Mouse (Mus musculus) brain, adult 2 months (tissue): ENCODE results near the gene Arsj.

Experiments
- DNase-seq: peaks from one replicate; pipeline ENCODE4 v3.0.0; 2011; ENCODE audit warnings: low read depth, low spot score

Gene Arsj

GRCm38 (mm10) chr3:126363568-126364505, at the start of gene Arsj:
Arsj (plus strand) TSS chr3:126363684.
- peak; percentile 70 for DNase-seq

DNA sequence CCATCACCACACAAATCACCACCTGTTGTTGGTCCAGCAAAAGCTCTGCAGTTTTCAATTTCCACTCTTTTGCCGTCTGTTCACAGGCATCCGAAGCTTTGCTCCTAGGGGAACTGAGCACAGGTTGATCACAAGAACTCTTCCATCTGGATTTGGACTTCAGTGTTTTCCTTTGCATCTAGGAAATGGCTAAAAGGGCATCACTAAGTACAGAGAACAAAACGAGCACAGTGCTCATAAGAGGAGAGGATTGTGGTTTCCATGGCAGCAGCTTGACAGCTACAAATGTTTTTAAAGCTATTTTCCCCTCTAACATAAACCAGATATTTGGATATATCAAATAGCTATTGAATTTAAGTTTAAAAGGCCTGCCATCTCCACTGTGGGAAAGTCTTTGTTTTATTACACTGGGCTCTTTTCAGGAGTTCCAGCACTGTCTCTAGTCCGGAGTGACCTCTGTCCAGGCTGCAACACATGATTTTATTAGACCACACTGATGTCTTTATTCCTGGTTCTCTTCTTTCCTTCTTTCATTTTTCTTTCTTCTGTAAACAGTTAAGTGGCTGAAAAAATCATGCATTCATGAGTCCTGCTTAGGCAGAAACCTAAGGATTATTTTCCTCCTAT, 38.5 kb upstream of the Arsj start:
- peak; percentile 21 for DNase-seq

- DNase-seq: peak; percentile 4
These were observed 37.4 kb upstream of the Arsj start for GRCm38 (mm10) chr3:126325891-126326627.

GRCm38 (mm10) chr3:126326628-126327325, 36.7 kb upstream of the Arsj start:
- no peak for DNase-seq

- no peak for DNase-seq
These were observed 28.2 kb upstream of the Arsj start for GRCm38 (mm10) chr3:126335329-126335728.

GRCm38 (mm10) chr3:126344745-126345144, 18.7 kb upstream of the Arsj start:
- no peak for DNase-seq

GRCm38 (mm10) chr3:126359760-126360159, 3.7 kb upstream of the Arsj start:
- DNase-seq: no peak

DNA sequence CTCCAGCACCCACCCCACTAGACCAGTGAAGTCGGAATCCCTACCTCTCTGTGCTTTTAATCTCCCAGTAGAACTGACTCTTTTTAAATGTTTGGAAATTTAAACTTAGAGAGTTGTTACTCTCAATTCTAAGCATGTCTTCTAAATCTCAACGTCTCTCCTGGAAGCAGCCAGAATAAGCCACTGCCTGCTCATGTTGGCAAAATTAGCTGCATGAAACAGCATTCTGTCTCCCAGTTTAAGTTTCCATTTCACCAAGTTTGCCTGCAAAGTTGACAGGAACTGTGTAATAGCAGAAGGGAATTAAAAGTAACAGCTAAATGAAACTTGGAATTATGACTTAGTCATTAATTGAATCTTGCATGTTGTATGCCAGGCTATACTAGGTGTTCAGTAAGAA, 1.1 kb upstream of the Arsj start:
- peak; percentile 54 for DNase-seq

GRCm38 (mm10) chr3:126362931-126363525, 456 bp upstream of the Arsj start:
- DNase-seq: peak; percentile 70

DNA sequence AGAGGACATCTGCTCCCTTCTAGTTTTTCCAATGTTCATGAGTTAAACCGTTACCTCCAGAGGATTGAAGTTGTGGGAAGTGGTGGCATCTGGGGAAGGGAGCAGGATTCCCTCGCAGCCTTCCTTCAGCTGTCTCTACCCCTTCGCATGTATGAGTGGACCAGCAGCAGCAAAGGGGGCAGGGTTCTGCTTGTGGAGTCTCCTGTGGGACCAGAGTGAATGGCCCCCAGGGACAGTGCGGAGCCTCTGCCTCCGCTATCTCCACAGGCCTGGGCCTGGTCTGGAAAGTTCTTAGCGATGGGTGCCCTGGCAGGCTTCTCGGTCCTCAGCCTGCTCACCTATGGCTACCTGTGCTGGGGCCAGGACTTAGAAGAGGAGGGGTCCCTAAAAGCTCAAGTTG, 1.1 kb downstream of the Arsj start:
- DNase-seq: no peak

GRCm38 (mm10) chr3:126370571-126370970, 7.1 kb downstream of the Arsj start:
- DNase-seq: no peak

DNA sequence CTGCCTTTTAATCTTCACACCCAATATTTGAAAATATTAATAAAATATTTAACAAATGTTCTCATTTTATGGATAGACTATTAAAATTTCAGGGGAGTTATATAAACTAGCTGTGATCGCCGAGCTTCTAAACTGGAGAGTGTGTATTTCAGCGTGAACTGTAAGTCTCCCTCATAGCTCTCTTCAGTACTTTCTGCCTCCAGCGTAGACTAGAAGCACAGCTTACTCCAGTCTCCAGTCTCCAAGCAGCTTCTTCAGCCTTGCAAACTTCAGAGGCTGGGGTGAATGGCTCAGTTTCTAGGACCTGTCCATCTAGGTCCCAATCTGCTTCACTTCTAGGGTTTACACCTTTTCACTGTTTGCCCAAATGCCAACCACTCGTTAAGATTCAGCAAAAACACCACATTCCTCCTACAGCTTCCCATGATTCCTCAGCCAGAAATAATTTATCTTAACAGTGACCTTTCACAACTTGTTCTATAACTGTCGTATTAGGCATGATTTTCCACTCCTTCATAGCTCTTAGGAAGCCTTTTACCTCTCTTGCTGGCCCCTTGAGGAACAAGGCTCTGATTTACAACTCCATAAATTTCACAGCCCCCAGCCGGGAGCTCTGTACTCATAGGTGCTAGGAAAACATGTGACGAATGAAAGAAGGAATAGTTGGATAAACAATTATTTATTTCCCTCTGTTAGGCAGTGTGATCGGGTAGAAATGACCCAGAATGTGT, 9.5 kb downstream of the Arsj start:
- DNase-seq: no peak

- no peak for DNase-seq
These were observed 10.2 kb downstream of the Arsj start for GRCm38 (mm10) chr3:126373721-126374120.

DNA sequence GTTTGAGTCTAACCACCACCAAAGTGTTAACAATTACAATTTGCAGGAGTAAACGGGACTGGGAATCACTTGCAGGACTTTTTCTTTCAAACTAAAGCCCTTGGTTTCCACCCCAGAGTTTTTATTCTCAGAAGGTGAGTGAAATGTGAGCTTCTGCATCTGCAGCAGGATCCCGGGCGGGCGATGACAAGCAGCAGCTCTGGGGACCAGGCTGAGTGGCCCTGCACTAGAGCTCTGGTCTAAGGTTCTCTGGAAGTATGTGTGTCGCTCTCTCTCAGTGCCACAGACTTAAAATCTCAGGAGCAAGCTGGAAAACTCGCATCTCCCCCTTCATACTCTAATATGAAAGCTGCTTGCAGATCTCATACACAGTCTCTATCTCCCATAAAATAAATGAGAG, 15.8 kb downstream of the Arsj start:
- no peak for DNase-seq

GRCm38 (mm10) chr3:126379702-126380101, 16.2 kb downstream of the Arsj start:
- no peak for DNase-seq

DNA sequence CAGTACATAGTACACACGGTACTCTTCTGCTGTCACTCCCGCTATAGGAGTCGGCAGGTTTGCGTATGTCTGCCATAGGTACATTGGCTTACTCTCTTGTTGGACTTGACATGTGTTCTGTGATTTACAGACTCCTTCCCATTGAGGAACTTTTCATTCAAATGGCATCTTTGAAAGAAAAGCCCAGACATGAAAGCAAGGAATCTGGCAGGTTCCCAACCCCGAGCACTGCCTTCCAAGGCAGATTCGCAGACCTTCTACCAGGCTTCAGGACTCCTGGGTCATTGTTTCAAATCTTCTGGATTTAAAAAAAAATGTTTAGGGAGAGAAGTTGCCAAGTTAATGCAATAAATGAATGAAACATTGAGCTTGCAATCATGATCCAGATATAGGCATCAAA, 19.8 kb downstream of the Arsj start:
- no peak for DNase-seq

DNA sequence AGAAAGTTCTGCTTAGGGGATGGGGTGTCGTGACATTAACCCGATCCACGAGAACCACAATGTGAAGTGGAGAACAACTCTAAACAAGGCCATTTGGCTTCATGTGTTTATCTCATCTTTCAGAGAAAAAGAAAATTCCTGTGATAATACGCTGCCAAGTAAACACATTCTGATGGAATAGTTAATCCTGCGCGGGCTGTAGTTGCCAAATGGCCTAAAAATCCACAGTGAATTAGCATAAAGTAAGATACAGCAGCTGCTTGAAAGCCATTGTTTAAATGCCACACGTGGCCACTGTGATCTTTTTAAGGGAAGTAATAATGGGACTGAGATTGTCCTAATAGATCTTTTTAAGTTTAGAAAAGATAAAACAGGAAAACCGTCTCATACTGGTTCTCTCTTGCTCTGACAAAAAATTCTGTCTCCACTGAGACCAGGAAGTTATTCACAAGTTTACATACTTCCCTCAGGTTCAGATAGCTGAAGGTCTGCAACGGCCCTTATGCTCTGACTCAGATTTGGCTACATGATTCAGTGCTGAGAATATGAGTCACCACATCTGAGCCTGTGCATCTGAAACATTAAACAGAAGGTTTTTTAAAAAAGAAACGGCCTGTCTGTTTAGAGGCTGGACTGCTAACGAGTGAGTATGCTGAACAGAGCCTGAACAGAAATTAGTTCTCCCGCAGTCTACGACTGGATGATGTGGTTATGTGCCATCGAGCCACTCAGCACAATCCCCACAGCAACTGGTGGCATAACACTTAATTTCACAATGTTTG, 21.4 kb downstream of the Arsj start:
- DNase-seq: peak; percentile 91

GRCm38 (mm10) chr3:126397451-126397850, 34.0 kb downstream of the Arsj start:
- DNase-seq: peak; percentile 44

GRCm38 (mm10) chr3:126397985-126398630, 34.6 kb downstream of the Arsj start:
- DNase-seq: no peak
